Mouse (Mus musculus) adrenal gland, postnatal 0 days (tissue): ENCODE measurements around the gene Dennd2a. TPM values are rescaled to one million over a fixed set of nuclear protein-coding genes. Genes with fewer than 3 reads are reported as not detected.

Experiments
- polyA plus RNA-seq: library from polyadenylated mRNA; unstranded; fragments of >200 nt; fragmentation: Nextera tagmentation; extraction: Ambion mirVana; gene quantifications from 2 replicates; pipeline ENCODE4 v1.2.1, GENCODE M21; 2015

Gene Dennd2a
- 12.3 and 13.6 TPM in 2 replicates for polyA plus RNA-seq

GRCm38 (mm10) chr6:39557723-39558261 is at the start of gene Dennd2a:
Gene Dennd2a, minus strand, starts transcription at chr6:39557867.

DNA sequence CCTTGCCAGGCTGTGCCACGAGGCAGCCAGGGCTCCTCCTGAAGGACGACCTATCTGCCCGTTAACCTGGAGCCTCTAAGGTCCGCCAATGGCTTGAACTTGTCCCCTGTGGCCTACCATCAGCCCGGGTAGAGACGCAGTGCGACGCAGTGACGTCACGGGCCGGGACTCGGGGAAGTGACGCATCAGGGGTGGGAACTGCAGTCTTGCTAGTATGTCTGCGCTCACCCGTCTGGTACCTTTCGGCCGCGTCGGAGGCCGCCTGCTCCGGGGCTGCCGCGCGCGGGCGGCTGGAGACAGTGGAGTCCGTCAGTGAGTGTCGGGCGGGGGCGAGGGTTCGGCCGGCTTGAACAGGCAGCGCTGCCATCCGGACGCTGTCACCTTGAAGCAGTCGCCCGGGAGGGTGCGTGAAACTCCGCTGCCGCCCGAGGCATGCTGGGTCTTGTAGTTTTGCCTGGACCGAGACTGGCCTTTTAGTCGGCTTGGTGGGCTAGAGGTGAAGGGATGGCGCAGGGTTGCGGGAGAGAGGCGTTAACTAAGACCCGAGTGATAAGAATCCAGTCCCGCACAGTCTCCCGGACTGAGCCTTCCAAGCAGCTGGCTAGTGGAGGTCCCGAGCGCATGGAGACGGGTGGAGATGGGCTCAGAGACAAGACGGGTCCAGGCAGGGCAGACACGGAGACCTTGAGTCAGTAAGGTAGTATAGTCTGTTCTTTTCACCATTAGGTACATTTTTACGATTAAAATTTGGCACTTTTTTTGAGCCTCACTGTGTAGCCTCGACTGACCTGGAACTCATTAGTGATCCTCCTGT is 34.9 kb upstream of the Dennd2a start, which contains the start of gene Ndufb2:
Gene Ndufb2 (plus strand): TSS at position 174 of the 814 bp plus-strand sequence.

GRCm38 (mm10) chr6:39585517-39585916 is 27.9 kb upstream of the Dennd2a start, which contains the start of gene Gm42420:
Gene Gm42420, plus strand, starts transcription at chr6:39585753.

GRCm38 (mm10) chr6:39573791-39574554 is 16.3 kb upstream of the Dennd2a start, which contains the start of gene Adck2:
Gene Adck2, plus strand, starts transcription at chr6:39573873.

GRCm38 (mm10) chr6:39419851-39420721 is 137.6 kb downstream of the Dennd2a start, which contains the start of gene Mkrn1:
Gene Mkrn1, minus strand, starts transcription at chr6:39420462.

Other genes starting within 250 kb of the Dennd2a start
- gene Slc37a3, start 180.2 kb downstream of the Dennd2a start, polyA plus RNA-seq = 27.1 and 28.2 TPM in 2 replicates
- 4.0 and 5.5 TPM in 2 replicates for gene Rab19, start 176.7 kb downstream of the Dennd2a start, polyA plus RNA-seq
- 127 and 132 TPM in 2 replicates for gene Mkrn1, start 137.4 kb downstream of the Dennd2a start, polyA plus RNA-seq
- 22.9 and 26.4 TPM in 2 replicates for gene Adck2, start 16.0 kb upstream of the Dennd2a start, polyA plus RNA-seq
- gene Gm42420, start 27.9 kb upstream of the Dennd2a start, polyA plus RNA-seq = 0.65 and 1.6 TPM in 2 replicates
- gene Ndufb2, start 34.7 kb upstream of the Dennd2a start, polyA plus RNA-seq = 600 and 1,097 TPM in 2 replicates
- gene Braf, start 167.6 kb upstream of the Dennd2a start, polyA plus RNA-seq = 7.8 and 8.3 TPM in 2 replicates